Mouse (Mus musculus) liver, embryonic 14.5 days (tissue): ENCODE measurements around the gene Dnmt3c.

Experiments used
- CTCF ChIP-seq: IDR thresholded peaks from 2 replicates; pipeline ENCODE4 v1.5.1; 2016; ENCODE audit warnings: antibody characterized with exemption, low read depth, control low read depth
- EP300 ChIP-seq: IDR thresholded peaks from 2 replicates; pipeline ENCODE4 v1.6.1; 2016; ENCODE audit warnings: antibody characterized with exemption, low read depth

DNA sequence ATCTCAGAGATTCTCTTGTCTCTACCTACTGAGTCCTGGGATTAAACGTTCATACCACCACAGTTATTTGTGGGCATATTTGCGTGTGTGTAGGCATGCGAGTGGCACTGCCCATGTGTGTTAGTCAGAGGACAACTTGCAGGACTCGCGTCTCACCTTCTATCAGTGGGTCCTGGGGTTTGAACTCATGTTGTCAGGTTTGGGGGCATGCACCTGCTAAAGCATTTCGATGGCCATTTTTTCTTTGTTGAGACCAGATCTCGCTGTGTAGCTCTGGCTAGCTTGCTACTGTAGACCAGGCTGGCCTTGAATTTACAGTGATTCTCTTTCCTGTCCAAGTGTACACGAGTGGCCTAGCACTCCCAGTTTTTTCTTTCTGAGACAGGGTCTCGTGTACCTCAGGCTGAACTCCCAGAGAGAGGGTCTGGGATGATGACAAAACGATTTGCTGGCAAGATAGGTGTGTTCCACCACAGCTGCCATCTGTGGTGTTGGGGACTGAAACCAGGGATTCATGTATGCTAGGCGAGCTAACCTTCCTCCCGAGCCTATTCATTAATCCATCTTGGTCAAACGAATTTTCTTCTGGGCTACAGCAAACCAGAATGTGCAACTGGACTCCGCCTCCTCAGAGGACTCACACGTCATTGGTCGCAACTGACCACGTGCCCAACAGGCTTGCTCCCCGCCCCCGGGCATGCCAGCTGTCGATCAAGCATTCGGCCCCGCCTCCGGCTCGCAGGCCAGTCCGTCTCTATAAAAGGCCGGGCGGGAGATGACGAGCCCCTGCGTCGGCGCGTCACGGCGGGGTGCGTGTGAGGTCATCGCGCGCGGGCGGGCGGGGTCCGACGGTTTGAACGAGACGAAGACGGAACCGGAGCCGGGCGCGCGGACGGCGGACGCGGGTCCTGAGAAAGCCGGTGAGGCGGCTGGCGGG is 44.3 kb downstream of the Dnmt3c start, which contains the start of gene Mapre1:
- no peak for TF ChIP-seq EP300
- TF ChIP-seq CTCF, result no peak
